Mouse (Mus musculus): ENCODE data around the gene Scg2. TPM values are rescaled to one million over a fixed set of nuclear protein-coding genes. Genes with fewer than 3 reads are reported as not detected.
A peak's percentile ranks its signal among the peaks of the same experiment; 100 is the strongest.

The Scg2 gene
- 3.5 and 4.5 TPM in 2 replicates for polyA plus RNA-seq (2014; fragmentation: Nextera tagmentation; extraction: Ambion mirVana)

- WGBS = 14% methylated on average over 22 of the region's 22 CpGs
- peak; percentile 86 for ATAC-seq (replicated peaks; ENCODE audit: insufficient number of reproducible peaks, low FRiP score, low TSS enrichment, low read depth)
- no peak within 1 kb of the TSS for H3K4me3 ChIP-seq (ENCODE audit: low read depth, low read length)
These were observed at the start of gene Scg2 for GRCm38 (mm10) chr1:79439609-79440308. Gene Scg2 (minus strand): TSS chr1:79440120.

GRCm38 (mm10) chr1:79485546-79485945, 45.6 kb upstream of the Scg2 start:
- H3K9ac ChIP-seq (replicated peaks; ENCODE audit: low read length) = no peak overlapping the region
- DNase-seq (ENCODE audit: low spot score) (no peak), ATAC-seq (replicated peaks; ENCODE audit: insufficient number of reproducible peaks, low FRiP score, low TSS enrichment, low read depth) (no peak)
- H3K27ac ChIP-seq (replicated peaks; ENCODE audit: low read depth, low read length) = no peak overlapping the region
- H3K4me2 ChIP-seq (ENCODE audit: low read depth, low read length) = no peak overlapping the region
- H3K4me1 ChIP-seq (ENCODE audit: control insufficient read depth, insufficient read depth, low read length) = no peaks in the 10 kb centered on the region
- H3K9me3 ChIP-seq (replicated peaks; ENCODE audit: control insufficient read depth, low read length) = no peaks in the 10 kb centered on the region
- no peaks in the 10 kb centered on the region for H3K36me3 ChIP-seq (replicated peaks; ENCODE audit: control insufficient read depth, insufficient read depth, low read depth, low read length)
- no peaks in the 10 kb centered on the region for H3K27me3 ChIP-seq (ENCODE audit: control insufficient read depth, insufficient read depth, low read length)
- no peak overlapping the region for H3K4me3 ChIP-seq (ENCODE audit: low read depth, low read length)
- 90% methylated on average over 6 of the region's 6 CpGs for WGBS

More at GRCm38 (mm10) chr1:79439609-79440308, at the start of gene Scg2:
- H3K27ac ChIP-seq (replicated peaks; ENCODE audit: low read depth, low read length) = no peak within 1 kb of the TSS
- no peaks in the 10 kb centered on the region for H3K9me3 ChIP-seq (replicated peaks; ENCODE audit: control insufficient read depth, low read length)
- H3K4me1 ChIP-seq (ENCODE audit: control insufficient read depth, insufficient read depth, low read length) = no peaks in the 10 kb centered on the region
- DNase-seq (ENCODE audit: low spot score) = peak; percentile 97
- no peak within 1 kb of the TSS for H3K9ac ChIP-seq (replicated peaks; ENCODE audit: low read length)
- no peaks in the 10 kb centered on the region for H3K27me3 ChIP-seq (ENCODE audit: control insufficient read depth, insufficient read depth, low read length)
- H3K36me3 ChIP-seq (replicated peaks; ENCODE audit: control insufficient read depth, insufficient read depth, low read depth, low read length) = no peaks in the 10 kb centered on the region
- H3K4me2 ChIP-seq (ENCODE audit: low read depth, low read length) = no peak within 1 kb of the TSS

- Histone ChIP-seq H3K4me3 (ENCODE audit: low read depth, low read length) (no peak overlapping the region), H3K9ac (replicated peaks; ENCODE audit: low read length) (no peak overlapping the region), H3K4me1 (ENCODE audit: control insufficient read depth, insufficient read depth, low read length) (no peaks in the 10 kb centered on the region), H3K27ac (replicated peaks; ENCODE audit: low read depth, low read length) (no peak overlapping the region), H3K36me3 (replicated peaks; ENCODE audit: control insufficient read depth, insufficient read depth, low read depth, low read length) (no peaks in the 10 kb centered on the region), H3K4me2 (ENCODE audit: low read depth, low read length) (no peak overlapping the region), H3K27me3 (ENCODE audit: control insufficient read depth, insufficient read depth, low read length) (no peaks in the 10 kb centered on the region), H3K9me3 (replicated peaks; ENCODE audit: control insufficient read depth, low read length) (no peaks in the 10 kb centered on the region)
- DNase-seq (ENCODE audit: low spot score) = no peak
- ATAC-seq (replicated peaks; ENCODE audit: insufficient number of reproducible peaks, low FRiP score, low TSS enrichment, low read depth) = no peak
- 74% methylated on average over 2 of the region's 2 CpGs for WGBS
These were observed 30.9 kb upstream of the Scg2 start for GRCm38 (mm10) chr1:79470856-79471255.

GRCm38 (mm10) chr1:79469871-79470270, 30.0 kb upstream of the Scg2 start:
- H3K9ac ChIP-seq (replicated peaks; ENCODE audit: low read length) = no peak overlapping the region
- H3K36me3 ChIP-seq (replicated peaks; ENCODE audit: control insufficient read depth, insufficient read depth, low read depth, low read length) = no peaks in the 10 kb centered on the region
- H3K4me2 ChIP-seq (ENCODE audit: low read depth, low read length) = no peak overlapping the region
- no peak overlapping the region for H3K4me3 ChIP-seq (ENCODE audit: low read depth, low read length)
- no peak overlapping the region for H3K27ac ChIP-seq (replicated peaks; ENCODE audit: low read depth, low read length)
- DNase-seq (ENCODE audit: low spot score) = no peak
- no peaks in the 10 kb centered on the region for H3K4me1 ChIP-seq (ENCODE audit: control insufficient read depth, insufficient read depth, low read length)
- no peaks in the 10 kb centered on the region for H3K9me3 ChIP-seq (replicated peaks; ENCODE audit: control insufficient read depth, low read length)
- 72% methylated on average over 5 of the region's 5 CpGs for WGBS
- H3K27me3 ChIP-seq (ENCODE audit: control insufficient read depth, insufficient read depth, low read length) = no peaks in the 10 kb centered on the region
- no peak for ATAC-seq (replicated peaks; ENCODE audit: insufficient number of reproducible peaks, low FRiP score, low TSS enrichment, low read depth)

- ATAC-seq (replicated peaks; ENCODE audit: insufficient number of reproducible peaks, low FRiP score, low TSS enrichment, low read depth) (no peak), DNase-seq (ENCODE audit: low spot score) (no peak)
- H3K4me2 ChIP-seq (ENCODE audit: low read depth, low read length) = no peak overlapping the region
- H3K27me3 ChIP-seq (ENCODE audit: control insufficient read depth, insufficient read depth, low read length) = no peaks in the 10 kb centered on the region
- H3K27ac ChIP-seq (replicated peaks; ENCODE audit: low read depth, low read length) = no peak overlapping the region
- no peaks in the 10 kb centered on the region for H3K9me3 ChIP-seq (replicated peaks; ENCODE audit: control insufficient read depth, low read length)
- 52% methylated on average over 3 of the region's 3 CpGs for WGBS
- H3K4me1 ChIP-seq (ENCODE audit: control insufficient read depth, insufficient read depth, low read length) = no peaks in the 10 kb centered on the region
- H3K9ac ChIP-seq (replicated peaks; ENCODE audit: low read length) = no peak overlapping the region
- H3K4me3 ChIP-seq (ENCODE audit: low read depth, low read length) = no peak overlapping the region
- H3K36me3 ChIP-seq (replicated peaks; ENCODE audit: control insufficient read depth, insufficient read depth, low read depth, low read length) = no peaks in the 10 kb centered on the region
These were observed 26.7 kb upstream of the Scg2 start for GRCm38 (mm10) chr1:79466585-79466984.

GRCm38 (mm10) chr1:79458558-79458957, 18.6 kb upstream of the Scg2 start:
- no peak for ATAC-seq (replicated peaks; ENCODE audit: insufficient number of reproducible peaks, low FRiP score, low TSS enrichment, low read depth)
- Histone ChIP-seq H3K4me1 (ENCODE audit: control insufficient read depth, insufficient read depth, low read length) (no peaks in the 10 kb centered on the region), H3K27me3 (ENCODE audit: control insufficient read depth, insufficient read depth, low read length) (no peaks in the 10 kb centered on the region), H3K4me3 (ENCODE audit: low read depth, low read length) (no peak overlapping the region), H3K27ac (replicated peaks; ENCODE audit: low read depth, low read length) (no peak overlapping the region), H3K9ac (replicated peaks; ENCODE audit: low read length) (no peak overlapping the region), H3K9me3 (replicated peaks; ENCODE audit: control insufficient read depth, low read length) (no peaks in the 10 kb centered on the region), H3K4me2 (ENCODE audit: low read depth, low read length) (no peak overlapping the region), H3K36me3 (replicated peaks; ENCODE audit: control insufficient read depth, insufficient read depth, low read depth, low read length) (no peaks in the 10 kb centered on the region)
- DNase-seq (ENCODE audit: low spot score) = no peak
- 33% methylated on average over 5 of the region's 5 CpGs for WGBS

- H3K4me3 ChIP-seq (ENCODE audit: low read depth, low read length) = no peak overlapping the region
- ATAC-seq (replicated peaks; ENCODE audit: insufficient number of reproducible peaks, low FRiP score, low TSS enrichment, low read depth) (no peak), DNase-seq (ENCODE audit: low spot score) (no peak)
- H3K27me3 ChIP-seq (ENCODE audit: control insufficient read depth, insufficient read depth, low read length) = no peaks in the 10 kb centered on the region
- no peak overlapping the region for H3K9ac ChIP-seq (replicated peaks; ENCODE audit: low read length)
- no peaks in the 10 kb centered on the region for H3K4me1 ChIP-seq (ENCODE audit: control insufficient read depth, insufficient read depth, low read length)
- H3K4me2 ChIP-seq (ENCODE audit: low read depth, low read length) = no peak overlapping the region
- WGBS = 20% methylated on average over 4 of the region's 4 CpGs
- H3K27ac ChIP-seq (replicated peaks; ENCODE audit: low read depth, low read length) = no peak overlapping the region
- no peaks in the 10 kb centered on the region for H3K36me3 ChIP-seq (replicated peaks; ENCODE audit: control insufficient read depth, insufficient read depth, low read depth, low read length)
- H3K9me3 ChIP-seq (replicated peaks; ENCODE audit: control insufficient read depth, low read length) = no peaks in the 10 kb centered on the region
These were observed 14.2 kb upstream of the Scg2 start for GRCm38 (mm10) chr1:79454164-79454563.

- H3K9me3 ChIP-seq (replicated peaks; ENCODE audit: control insufficient read depth, low read length) = no peaks in the 10 kb centered on the region
- WGBS = 63% methylated on average over 1 of the region's 1 CpGs
- H3K4me1 ChIP-seq (ENCODE audit: control insufficient read depth, insufficient read depth, low read length) = no peaks in the 10 kb centered on the region
- DNase-seq (ENCODE audit: low spot score) = no peak
- no peaks in the 10 kb centered on the region for H3K27me3 ChIP-seq (ENCODE audit: control insufficient read depth, insufficient read depth, low read length)
- no peak overlapping the region for H3K27ac ChIP-seq (replicated peaks; ENCODE audit: low read depth, low read length)
- H3K4me2 ChIP-seq (ENCODE audit: low read depth, low read length) = no peak overlapping the region
- H3K4me3 ChIP-seq (ENCODE audit: low read depth, low read length) = no peak overlapping the region
- no peak for ATAC-seq (replicated peaks; ENCODE audit: insufficient number of reproducible peaks, low FRiP score, low TSS enrichment, low read depth)
- no peak overlapping the region for H3K9ac ChIP-seq (replicated peaks; ENCODE audit: low read length)
- no peaks in the 10 kb centered on the region for H3K36me3 ChIP-seq (replicated peaks; ENCODE audit: control insufficient read depth, insufficient read depth, low read depth, low read length)
These were observed 12.4 kb upstream of the Scg2 start for GRCm38 (mm10) chr1:79452339-79452738.

Measured in embryonic facial prominence, embryonic 11.5 days (tissue).